Mouse (Mus musculus) embryonic facial prominence, embryonic 13.5 days (tissue): Measurements from ENCODE around the gene Phrf1. TPM values are rescaled to one million over a fixed set of nuclear protein-coding genes. Genes with fewer than 3 reads are reported as not detected.

Experiments used
- ATAC-seq: fragments of 200-750 bp; cut with Nextera tagmentation; 2 replicates; pipeline ENCODE4 v1.8.0; 2017; ENCODE audit warnings: low read depth; ENCODE audit not compliant: insufficient number of reproducible peaks, insufficient read depth, low FRiP score, low TSS enrichment
- H3K27ac ChIP-seq: fragments of 300-500 bp; sonication (generic); 2 replicates; pipeline ENCODE4 v1.5.1; 2015; ENCODE audit warnings: moderate library complexity, mild to moderate bottlenecking, inconsistent platforms
- H3K27me3 ChIP-seq: fragments of 300-500 bp; sonication (generic); 2 replicates; pipeline ENCODE4 v1.6.1; 2015; ENCODE audit warnings: mild to moderate bottlenecking, inconsistent platforms
- H3K36me3 ChIP-seq: fragments of 300-500 bp; sonication (generic); 2 replicates; pipeline ENCODE4 v1.6.1; 2015; ENCODE audit warnings: mild to moderate bottlenecking, inconsistent platforms
- H3K4me1 ChIP-seq: fragments of 300-500 bp; sonication (generic); 2 replicates; pipeline ENCODE4 v1.6.1; 2015; ENCODE audit warnings: inconsistent platforms
- H3K4me2 ChIP-seq: fragments of 300-500 bp; sonication (generic); 2 replicates; pipeline ENCODE4 v1.6.1; 2015; ENCODE audit warnings: moderate library complexity, mild to moderate bottlenecking, inconsistent platforms
- H3K4me3 ChIP-seq: fragments of 300-500 bp; sonication (generic); 2 replicates; pipeline ENCODE4 v1.5.1; 2015; ENCODE audit warnings: mild to moderate bottlenecking, inconsistent platforms
- H3K9ac ChIP-seq: fragments of 300-500 bp; sonication (generic); 2 replicates; pipeline ENCODE4 v1.6.1; 2015; ENCODE audit warnings: mild to moderate bottlenecking, inconsistent platforms
- H3K9me3 ChIP-seq: fragments of 300-500 bp; sonication (generic); 2 replicates; pipeline ENCODE4 v1.6.1; 2016; ENCODE audit warnings: inconsistent platforms
- WGBS: fragments of 180-500 bp; shearing (Covaris S2); methylation state at CpG from one replicate; pipeline ENCODE4 v1.1.7; 2015; ENCODE audit warnings: mixed read lengths; 5-methylcytosine and 5-hydroxymethylcytosine counted together
- microRNA counts: library from miRNA; unstranded; fragments of <30 nt; microRNA quantifications from one replicate; lab custom pipeline; 2016
- microRNA-seq: library from miRNA; unstranded; fragments of <30 nt; microRNA quantifications from one replicate; pipeline ENCODE4, GENCODE M21; 2016
- polyA plus RNA-seq: library from polyadenylated mRNA; unstranded; fragments of >200 nt; fragmentation: Nextera tagmentation; extraction: Ambion mirVana; gene quantifications from 2 replicates; pipeline ENCODE4 v1.2.1, GENCODE M21; 2015

Phrf1 gene
- polyA plus RNA-seq, 1 experiment from 2014 or later: 82.0 TPM

- 95% methylated on average over 9 of the region's 9 CpGs for WGBS
- Histone ChIP-seq H3K36me3 (peaks cover 91% of the 10 kb centered on the region), H3K9ac (no peak overlapping the region), H3K9me3 (no peaks in the 10 kb centered on the region), H3K27me3 (no peaks in the 10 kb centered on the region), H3K4me1 (no peaks in the 10 kb centered on the region), H3K4me2 (no peak overlapping the region), H3K27ac (no peak overlapping the region), H3K4me3 (no peak overlapping the region)
- ATAC-seq: no peak
Measured at GRCm38 (mm10) chr7:141301386-141301785, 72.8 kb downstream of the Phrf1 start.

- no peak overlapping the region for H3K9ac ChIP-seq
- H3K9me3 ChIP-seq: no peaks in the 10 kb centered on the region
- no peak overlapping the region for H3K4me2 ChIP-seq
- WGBS: 59% methylated on average over 1 of the region's 1 CpGs
- no peaks in the 10 kb centered on the region for H3K4me1 ChIP-seq
- peaks cover 93% of the 10 kb centered on the region for H3K36me3 ChIP-seq
- no peak overlapping the region for H3K4me3 ChIP-seq
- H3K27me3 ChIP-seq: no peaks in the 10 kb centered on the region
- ATAC-seq: no peak
- H3K27ac ChIP-seq: no peak overlapping the region
Measured at GRCm38 (mm10) chr7:141302702-141303268, 74.2 kb downstream of the Phrf1 start.

- no peak overlapping the region for H3K9ac ChIP-seq
- peaks cover 98% of the 10 kb centered on the region for H3K36me3 ChIP-seq
- WGBS: 83% methylated on average over 4 of the region's 4 CpGs
- ATAC-seq: no peak
- H3K27ac ChIP-seq: no peak overlapping the region
- no peak overlapping the region for H3K4me3 ChIP-seq
- no peak overlapping the region for H3K4me2 ChIP-seq
- no peaks in the 10 kb centered on the region for H3K9me3 ChIP-seq
- H3K4me1 ChIP-seq: no peaks in the 10 kb centered on the region
- H3K27me3 ChIP-seq: no peaks in the 10 kb centered on the region
Measured at GRCm38 (mm10) chr7:141304537-141304936, 76.0 kb downstream of the Phrf1 start.

MicroRNAs within 50 kb of the gene (microRNA counts, 519-probe panel; counts per million panel counts)
- microRNA mmu-miR-210 (lab: Ali Mortazavi, UCI): 3,861 counts per million, percentile 84 among the panel's probes with 10 or more counts

Small RNA genes lying within 50 kb of the gene (microRNA-seq; reads per million reads assigned to microRNA genes)
- 686 reads per million, percentile 74 among the genes with 10 or more reads in this experiment for gene Mir210

Other genes with a start within 250 kb of the Phrf1 start
- gene Ifitm3, start 218.0 kb upstream of the Phrf1 start, polyA plus RNA-seq: 98.1 and 109 TPM in 2 replicates
- 0.45 TPM in 1 of 2 replicates, not detected in the other for gene Ifitm6, start 210.9 kb upstream of the Phrf1 start, polyA plus RNA-seq
- not detected in 2 replicates for gene Gm17387, start 199.7 kb upstream of the Phrf1 start, polyA plus RNA-seq
- gene B4galnt4, start 167.7 kb upstream of the Phrf1 start, polyA plus RNA-seq: 26.4 and 27.4 TPM in 2 replicates
- 36.1 and 46.2 TPM in 2 replicates for gene Pkp3, start 150.6 kb upstream of the Phrf1 start, polyA plus RNA-seq
- gene Sigirr, start 128.2 kb upstream of the Phrf1 start, polyA plus RNA-seq: 2.4 and 3.8 TPM in 2 replicates
- gene Ano9, start 111.0 kb upstream of the Phrf1 start, polyA plus RNA-seq: 5.2 TPM in 2 replicates
- gene Ptdss2, start 106.4 kb upstream of the Phrf1 start, polyA plus RNA-seq: 70.8 and 76.0 TPM in 2 replicates
- gene Rnh1, start 55.9 kb upstream of the Phrf1 start, polyA plus RNA-seq: 111 and 118 TPM in 2 replicates
- gene Hras, start 34.8 kb upstream of the Phrf1 start, polyA plus RNA-seq: 99.8 and 110 TPM in 2 replicates
- gene Lrrc56, start 34.6 kb upstream of the Phrf1 start, polyA plus RNA-seq: 11.6 and 13.3 TPM in 2 replicates
- gene Lmntd2, start 14.7 kb upstream of the Phrf1 start, polyA plus RNA-seq: 2.8 and 3.4 TPM in 2 replicates
- 32.9 and 40.0 TPM in 2 replicates for gene Rassf7, start 12.9 kb upstream of the Phrf1 start, polyA plus RNA-seq
- gene Irf7, start 37.7 kb downstream of the Phrf1 start, polyA plus RNA-seq: 2.0 and 2.4 TPM in 2 replicates
- 2.0 TPM in 1 of 2 replicates, not detected in the other for gene Cdhr5, start 48.0 kb downstream of the Phrf1 start, polyA plus RNA-seq
- gene Sct, start 50.3 kb downstream of the Phrf1 start, polyA plus RNA-seq: 1.1 and 1.9 TPM in 2 replicates
- gene Drd4, start 63.2 kb downstream of the Phrf1 start, polyA plus RNA-seq: 1.3 and 1.7 TPM in 2 replicates
- 81.1 and 83.3 TPM in 2 replicates for gene Deaf1, start 98.9 kb downstream of the Phrf1 start, polyA plus RNA-seq
- 57.7 and 58.0 TPM in 2 replicates for gene Tmem80, start 99.0 kb downstream of the Phrf1 start, polyA plus RNA-seq
- 12.1 and 13.1 TPM in 2 replicates for gene Eps8l2, start 110.1 kb downstream of the Phrf1 start, polyA plus RNA-seq
- 268 and 277 TPM in 2 replicates for gene Taldo1, start 163.4 kb downstream of the Phrf1 start, polyA plus RNA-seq
- gene Gatd1, start 185.4 kb downstream of the Phrf1 start, polyA plus RNA-seq: 73.2 and 74.2 TPM in 2 replicates
- gene Cend1, start 200.7 kb downstream of the Phrf1 start, polyA plus RNA-seq: 2.8 and 3.4 TPM in 2 replicates
- 32.4 and 35.3 TPM in 2 replicates for gene Slc25a22, start 209.1 kb downstream of the Phrf1 start, polyA plus RNA-seq
- gene Pidd1, start 215.2 kb downstream of the Phrf1 start, polyA plus RNA-seq: 11.4 and 12.0 TPM in 2 replicates
- gene Rplp2, start 218.6 kb downstream of the Phrf1 start, polyA plus RNA-seq: 1,344 and 1,500 TPM in 2 replicates
- gene Pnpla2, start 226.4 kb downstream of the Phrf1 start, polyA plus RNA-seq: 13.4 and 13.5 TPM in 2 replicates
- 11.5 and 12.7 TPM in 2 replicates for gene Cracr2b, start 232.3 kb downstream of the Phrf1 start, polyA plus RNA-seq
- 16.5 and 16.6 TPM in 2 replicates for gene Cd151, start 238.6 kb downstream of the Phrf1 start, polyA plus RNA-seq
- gene Polr2l, start 246.3 kb downstream of the Phrf1 start, polyA plus RNA-seq: 64.5 and 70.3 TPM in 2 replicates
- 46.4 and 55.6 TPM in 2 replicates for gene Tspan4, start 246.5 kb downstream of the Phrf1 start, polyA plus RNA-seq